Mouse (Mus musculus) midbrain, embryonic 16.5 days (tissue): Measurements from ENCODE around the gene Ctdspl. TPM values are rescaled to one million over a fixed set of nuclear protein-coding genes. Genes with fewer than 3 reads are reported as not detected.

Source experiments
- ATAC-seq: fragments of 200-750 bp; cut with Nextera tagmentation; 2 replicates; pipeline ENCODE4 v1.8.0; 2017; ENCODE audit warnings: moderate TSS enrichment
- H3K27ac ChIP-seq: fragments of 300-500 bp; sonication (generic); 2 replicates; pipeline ENCODE4 v1.5.1; 2014; ENCODE audit warnings: mild to moderate bottlenecking, low read length, mixed read lengths
- H3K27me3 ChIP-seq: fragments of 300-500 bp; sonication (generic); 2 replicates; pipeline ENCODE4 v1.6.1; 2014; ENCODE audit warnings: low read depth, low read length, mixed read lengths; ENCODE audit not compliant: control insufficient read depth, insufficient read depth
- H3K36me3 ChIP-seq: fragments of 300-500 bp; sonication (generic); 2 replicates; pipeline ENCODE4 v1.6.1; 2014; ENCODE audit warnings: mild to moderate bottlenecking, low read length, moderate library complexity, mixed read lengths; ENCODE audit not compliant: control insufficient read depth, insufficient read depth
- H3K4me1 ChIP-seq: fragments of 300-500 bp; sonication (generic); 2 replicates; pipeline ENCODE4 v1.6.1; 2014; ENCODE audit warnings: mild to moderate bottlenecking, low read length, mixed read lengths; ENCODE audit not compliant: control insufficient read depth, insufficient read depth
- H3K4me2 ChIP-seq: fragments of 300-500 bp; sonication (generic); 2 replicates; pipeline ENCODE4 v1.6.1; 2014; ENCODE audit warnings: mild to moderate bottlenecking, low read length, mixed read lengths
- H3K4me3 ChIP-seq: fragments of 300-500 bp; sonication (generic); 2 replicates; pipeline ENCODE4 v1.5.1; 2014; ENCODE audit warnings: low read depth, mild to moderate bottlenecking, low read length, moderate library complexity, mixed read lengths
- H3K9ac ChIP-seq: fragments of 300-500 bp; sonication (generic); 2 replicates; pipeline ENCODE4 v1.6.1; 2014; ENCODE audit warnings: low read depth, low read length, mixed read lengths
- H3K9me3 ChIP-seq: fragments of 300-500 bp; sonication (generic); replicated peaks from 2 replicates; pipeline ENCODE4 v1.6.1; 2014; ENCODE audit warnings: mild to moderate bottlenecking, low read length, mixed read lengths; ENCODE audit not compliant: control insufficient read depth, poor library complexity, severe bottlenecking
- WGBS: fragments of 180-500 bp; shearing (Covaris S2); extraction: QIAGEN DNeasy Blood & Tissue Kit; methylation state at CpG from one replicate; pipeline ENCODE4 v1.1.7; 2014; 5-methylcytosine and 5-hydroxymethylcytosine counted together
- polyA plus RNA-seq: library from polyadenylated mRNA; unstranded; fragments of >200 nt; fragmentation: Nextera tagmentation; extraction: Ambion mirVana; gene quantifications from 2 replicates; pipeline ENCODE4 v1.2.1, GENCODE M21; 2015

Ctdspl gene
- 8.8 and 10.9 TPM in 2 replicates for polyA plus RNA-seq

DNA sequence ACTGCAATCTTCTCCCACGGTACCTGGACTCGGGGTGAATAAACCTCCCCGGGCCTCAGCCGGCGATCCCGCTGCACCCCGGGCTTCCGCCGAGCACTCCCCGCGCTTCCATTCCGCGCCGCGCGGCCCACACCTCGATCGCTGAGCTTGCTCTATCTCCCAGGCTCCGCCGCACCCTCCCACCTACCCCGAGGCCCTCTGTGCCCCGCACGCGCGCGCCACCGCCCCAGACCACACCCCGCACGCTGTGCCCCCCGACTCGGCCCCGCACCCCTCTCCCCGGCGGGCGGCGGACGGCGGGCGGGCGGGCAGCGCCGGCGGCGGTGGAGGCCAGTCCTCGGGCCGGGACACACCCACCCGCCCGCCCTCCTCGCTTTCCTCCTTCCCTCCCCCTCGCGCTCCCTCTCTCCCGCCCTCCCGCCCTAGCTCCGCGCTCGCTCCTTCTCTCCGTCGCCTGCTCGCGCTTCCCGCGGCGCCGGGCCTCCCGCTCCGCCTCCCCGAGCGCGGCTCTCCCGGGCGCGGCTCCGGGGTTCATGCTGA, at the start of gene Ctdspl:
Gene Ctdspl (plus strand): TSS at position 343 of the 540 bp plus-strand sequence.
- Histone ChIP-seq H3K27me3 (no peaks in the 10 kb centered on the region), H3K4me1 (peaks cover 25% of the 10 kb centered on the region), H3K9me3 (no peaks in the 10 kb centered on the region), H3K4me2 (peak within 1 kb of the TSS; percentile 95), H3K9ac (peak within 1 kb of the TSS; percentile 83), H3K27ac (peak within 1 kb of the TSS; percentile 87), H3K4me3 (peak within 1 kb of the TSS; percentile 71), H3K36me3 (no peaks in the 10 kb centered on the region)
- peak; percentile 64 for ATAC-seq
- WGBS, result under 1% methylated on average over 37 of the region's 73 CpGs

DNA sequence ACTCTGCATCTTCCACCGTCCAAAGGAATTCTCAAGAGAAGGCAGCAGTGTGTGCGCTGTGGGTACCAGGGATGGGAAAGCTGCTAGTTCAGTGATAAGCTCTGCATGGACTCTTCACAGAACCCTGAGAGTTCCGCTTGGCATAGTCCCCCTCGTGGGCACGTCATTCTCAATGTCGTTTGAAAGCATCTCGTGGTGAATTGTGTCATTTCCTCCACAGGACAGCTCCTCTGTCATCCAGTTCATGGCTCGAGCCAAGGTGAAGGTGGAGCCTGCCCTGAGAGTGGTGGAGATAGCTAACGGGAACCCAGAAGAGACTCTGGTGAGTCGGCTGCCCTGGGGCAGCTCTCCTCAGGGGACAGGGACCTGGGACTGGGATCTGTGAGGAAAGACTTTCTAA, 49.4 kb upstream of the Ctdspl start:
- no peak overlapping the region for H3K27ac ChIP-seq
- H3K4me2 ChIP-seq, result no peak overlapping the region
- no peaks in the 10 kb centered on the region for H3K9me3 ChIP-seq
- no peaks in the 10 kb centered on the region for H3K4me1 ChIP-seq
- no peak for ATAC-seq
- H3K4me3 ChIP-seq, result no peak overlapping the region
- no peaks in the 10 kb centered on the region for H3K36me3 ChIP-seq
- no peak overlapping the region for H3K9ac ChIP-seq
- H3K27me3 ChIP-seq, result no peaks in the 10 kb centered on the region
- WGBS, result 80% methylated on average over 10 of the region's 10 CpGs

DNA sequence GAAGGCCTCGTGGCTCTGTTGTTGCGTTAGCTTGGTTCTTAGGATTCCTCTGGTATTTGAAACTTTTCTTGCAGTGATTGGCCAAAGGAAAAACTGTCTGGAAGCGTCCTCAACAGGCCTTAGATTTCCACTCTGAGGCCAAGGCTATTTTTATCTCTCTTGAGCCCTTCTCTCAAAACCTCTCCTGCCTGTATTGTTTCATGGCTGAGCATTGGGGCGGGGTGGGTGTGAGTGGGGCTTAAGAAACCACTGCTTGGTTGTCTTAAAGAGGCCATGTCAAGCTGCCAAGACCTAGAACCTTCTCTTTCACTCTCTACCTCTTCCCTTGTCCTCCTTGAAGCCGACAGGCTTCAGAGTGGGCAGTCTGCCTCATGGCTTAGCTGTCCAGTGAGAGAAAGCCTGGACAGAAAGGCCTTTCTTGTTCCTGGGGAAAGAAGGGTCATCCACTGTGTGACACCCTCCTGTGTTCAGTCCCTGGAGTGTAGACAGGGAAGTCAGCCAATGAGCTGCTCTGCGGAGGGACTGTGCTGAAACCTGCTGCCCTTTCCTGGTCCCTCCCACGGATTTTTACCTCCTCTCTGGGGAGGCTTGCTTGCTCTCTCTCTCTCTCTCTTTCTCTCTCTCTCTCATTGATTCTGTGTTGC, 48.8 kb upstream of the Ctdspl start:
- H3K9ac ChIP-seq, result no peak overlapping the region
- no peak overlapping the region for H3K4me3 ChIP-seq
- WGBS, result 84% methylated on average over 7 of the region's 7 CpGs
- no peak overlapping the region for H3K4me2 ChIP-seq
- ATAC-seq, result no peak
- no peaks in the 10 kb centered on the region for H3K27me3 ChIP-seq
- H3K9me3 ChIP-seq, result no peaks in the 10 kb centered on the region
- H3K36me3 ChIP-seq, result no peaks in the 10 kb centered on the region
- no peaks in the 10 kb centered on the region for H3K4me1 ChIP-seq
- no peak overlapping the region for H3K27ac ChIP-seq

DNA sequence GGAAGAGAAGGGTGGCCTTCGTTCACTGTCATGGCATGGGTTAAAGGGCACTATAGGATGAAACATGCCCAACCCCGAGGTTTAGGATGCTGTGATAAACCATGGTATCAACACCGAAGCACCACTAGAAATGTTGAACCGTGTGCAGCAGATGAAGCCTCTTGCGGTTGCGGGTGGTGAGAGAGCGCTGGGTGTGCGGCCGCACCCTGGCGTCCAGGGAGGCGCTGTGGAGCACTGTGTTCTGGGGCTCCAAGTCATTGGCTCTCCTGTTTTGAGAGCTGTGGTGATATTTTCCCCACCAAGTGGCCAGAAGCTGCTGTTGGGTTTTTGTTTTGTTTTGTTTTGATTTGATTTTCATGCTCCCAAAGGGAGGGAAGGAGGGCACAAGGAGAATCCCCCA, 47.7 kb upstream of the Ctdspl start:
- Histone ChIP-seq H3K4me2 (no peak overlapping the region), H3K27ac (no peak overlapping the region), H3K4me3 (no peak overlapping the region), H3K36me3 (no peaks in the 10 kb centered on the region), H3K9me3 (no peaks in the 10 kb centered on the region), H3K4me1 (no peaks in the 10 kb centered on the region), H3K9ac (no peak overlapping the region), H3K27me3 (no peaks in the 10 kb centered on the region)
- no peak for ATAC-seq
- WGBS, result 86% methylated on average over 11 of the region's 11 CpGs

DNA sequence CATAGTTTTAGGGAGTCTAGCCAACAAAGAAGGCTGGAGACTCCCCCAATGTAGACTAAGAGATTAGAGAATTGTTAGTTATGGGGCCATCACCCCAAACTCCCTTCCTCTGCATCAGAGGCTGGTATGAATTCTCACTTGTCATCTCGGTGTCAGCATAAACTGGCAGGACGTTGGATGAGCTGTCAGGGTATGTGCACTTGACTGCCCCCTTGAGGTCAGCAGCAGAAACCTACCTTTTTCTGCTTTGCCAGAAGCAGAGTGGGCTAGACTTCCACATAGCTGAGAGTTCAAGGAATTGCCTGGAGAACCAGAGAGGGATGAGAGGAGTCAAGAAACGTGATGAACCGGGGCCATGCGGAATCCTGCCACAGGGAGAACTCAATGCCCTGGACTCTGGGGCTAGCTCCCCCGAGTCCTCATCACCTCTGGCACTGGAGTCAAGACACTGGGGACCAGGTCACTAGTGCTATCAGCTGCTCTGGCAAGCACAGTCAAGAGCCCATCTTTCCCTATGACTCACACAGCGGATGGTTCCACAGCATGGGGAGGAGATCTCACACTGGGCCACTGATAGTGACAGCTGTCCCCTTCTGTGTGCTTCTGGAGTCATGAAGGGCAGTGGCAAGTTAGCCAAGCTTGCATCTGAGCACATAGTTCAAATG, 44.8 kb upstream of the Ctdspl start:
- H3K4me2 ChIP-seq, result no peak overlapping the region
- H3K36me3 ChIP-seq, result no peaks in the 10 kb centered on the region
- H3K4me3 ChIP-seq, result no peak overlapping the region
- H3K9ac ChIP-seq, result no peak overlapping the region
- WGBS, result 73% methylated on average over 7 of the region's 7 CpGs
- no peak for ATAC-seq
- H3K9me3 ChIP-seq, result no peaks in the 10 kb centered on the region
- no peaks in the 10 kb centered on the region for H3K27me3 ChIP-seq
- H3K4me1 ChIP-seq, result no peaks in the 10 kb centered on the region
- H3K27ac ChIP-seq, result no peak overlapping the region

DNA sequence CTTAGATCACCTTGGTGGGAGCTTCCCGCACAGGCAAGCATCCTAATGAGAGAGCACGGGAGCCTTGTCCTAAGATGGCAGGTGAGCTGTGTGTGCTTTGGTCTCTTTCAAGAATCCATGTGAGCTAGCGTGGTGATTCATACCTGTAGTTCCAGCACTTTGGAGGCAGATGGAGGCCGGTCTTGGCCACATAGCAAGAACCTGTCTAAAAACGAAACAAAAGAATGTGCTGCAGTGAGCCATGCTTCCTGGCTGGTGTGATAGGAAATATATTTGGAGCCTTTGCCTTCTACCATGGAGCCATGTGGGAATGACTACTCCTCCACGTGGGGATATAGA, 44.3 kb upstream of the Ctdspl start:
- Histone ChIP-seq H3K9ac (no peak overlapping the region), H3K4me1 (no peaks in the 10 kb centered on the region), H3K27me3 (no peaks in the 10 kb centered on the region), H3K4me2 (no peak overlapping the region), H3K27ac (no peak overlapping the region), H3K36me3 (no peaks in the 10 kb centered on the region), H3K4me3 (no peak overlapping the region), H3K9me3 (no peaks in the 10 kb centered on the region)
- 89% methylated on average over 6 of the region's 6 CpGs for WGBS
- ATAC-seq, result no peak

DNA sequence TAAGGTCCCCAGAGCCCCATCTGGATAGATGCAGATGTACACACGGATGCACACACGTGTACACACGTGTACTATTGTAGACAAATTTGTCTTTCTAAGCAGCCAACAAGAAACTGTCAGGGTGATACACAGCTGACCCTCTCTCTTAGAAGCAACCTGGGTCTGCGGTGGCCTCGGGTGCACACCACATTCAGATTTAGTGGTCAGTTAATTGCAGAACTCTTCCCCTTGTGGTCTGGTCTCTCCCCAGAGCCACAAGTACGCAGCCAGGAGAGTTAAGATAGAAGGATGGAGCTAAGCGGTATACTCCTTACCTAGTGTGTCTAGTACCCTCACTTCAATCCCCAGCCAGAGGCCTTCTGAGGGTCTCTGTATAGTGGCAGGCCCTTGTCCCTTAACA, 43.1 kb upstream of the Ctdspl start:
- ATAC-seq, result no peak
- Histone ChIP-seq H3K27me3 (no peaks in the 10 kb centered on the region), H3K27ac (no peak overlapping the region), H3K4me3 (no peak overlapping the region), H3K4me2 (no peak overlapping the region), H3K9ac (no peak overlapping the region), H3K36me3 (no peaks in the 10 kb centered on the region), H3K4me1 (no peaks in the 10 kb centered on the region), H3K9me3 (no peaks in the 10 kb centered on the region)
- WGBS, result 94% methylated on average over 7 of the region's 7 CpGs

DNA sequence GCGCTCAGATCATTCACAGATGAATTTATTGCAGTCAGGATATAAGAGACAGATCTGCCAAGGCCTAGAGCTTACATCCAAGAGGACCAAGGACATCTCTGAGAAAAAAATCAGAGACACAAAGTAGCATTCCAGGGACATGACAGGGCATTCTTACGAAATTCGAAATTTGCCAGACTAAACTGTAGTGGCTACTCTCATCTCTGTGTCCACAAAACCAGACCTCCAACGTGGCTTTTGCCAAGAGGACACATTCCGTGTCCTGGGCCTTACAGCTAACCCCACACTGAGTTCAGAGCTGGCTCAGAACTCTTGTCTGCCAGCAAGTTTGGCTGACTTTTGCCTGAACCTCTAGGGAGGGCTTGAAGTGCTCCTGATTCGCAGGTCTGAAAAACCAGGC, 40.5 kb upstream of the Ctdspl start:
- Histone ChIP-seq H3K4me2 (no peak overlapping the region), H3K9me3 (no peaks in the 10 kb centered on the region), H3K4me3 (no peak overlapping the region), H3K27ac (no peak overlapping the region), H3K36me3 (no peaks in the 10 kb centered on the region), H3K27me3 (no peaks in the 10 kb centered on the region), H3K4me1 (no peaks in the 10 kb centered on the region), H3K9ac (no peak overlapping the region)
- ATAC-seq, result no peak
- 74% methylated on average over 6 of the region's 6 CpGs for WGBS

DNA sequence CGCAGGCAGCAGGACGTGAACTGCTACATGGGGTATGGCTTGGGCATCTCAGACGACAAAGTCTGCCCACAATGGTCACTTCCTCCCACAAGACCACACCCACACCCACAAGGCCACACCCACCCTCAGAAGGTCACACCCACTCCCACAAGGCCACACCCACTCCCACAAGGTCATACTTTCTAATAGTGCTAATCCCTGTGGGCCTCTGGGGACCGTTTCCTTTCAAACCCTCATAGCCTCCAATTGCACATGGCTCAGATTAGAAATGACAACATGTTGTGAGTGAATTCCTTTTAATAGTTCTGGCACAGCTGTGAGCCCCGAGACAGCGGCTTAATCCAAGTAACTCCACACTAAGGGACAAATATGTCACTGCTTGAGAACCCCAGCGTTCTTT, 39.1 kb upstream of the Ctdspl start:
- no peaks in the 10 kb centered on the region for H3K36me3 ChIP-seq
- H3K9me3 ChIP-seq, result no peaks in the 10 kb centered on the region
- no peak for ATAC-seq
- H3K27me3 ChIP-seq, result no peaks in the 10 kb centered on the region
- H3K4me1 ChIP-seq, result no peaks in the 10 kb centered on the region
- H3K9ac ChIP-seq, result no peak overlapping the region
- WGBS, result 72% methylated on average over 7 of the region's 7 CpGs
- H3K27ac ChIP-seq, result no peak overlapping the region
- H3K4me3 ChIP-seq, result no peak overlapping the region
- no peak overlapping the region for H3K4me2 ChIP-seq
